Mouse (Mus musculus) G1E (cell line): Measurements from ENCODE around the gene Tmc6.

Experiments
- CTCF ChIP-seq: IDR thresholded peaks from 2 replicates; pipeline ENCODE4 v1.5.1; 2012; ENCODE audit warnings: low read depth, low read length, inconsistent platforms, mixed read lengths
- GATA1 ChIP-seq: IDR thresholded peaks from 2 replicates; pipeline ENCODE4 v1.6.1; 2012; ENCODE audit warnings: borderline replicate concordance, low read length, inconsistent platforms, mixed read lengths
- GATA2 ChIP-seq: IDR thresholded peaks from 2 replicates; pipeline ENCODE4 v1.6.1; 2012; ENCODE audit warnings: low read depth, low read length, inconsistent platforms, borderline replicate concordance
- POLR2AphosphoS5 ChIP-seq: IDR thresholded peaks from 2 replicates; pipeline ENCODE4 v1.6.1; 2012; ENCODE audit warnings: low read depth, low read length, inconsistent platforms; ENCODE audit not compliant: insufficient replicate concordance
- TAL1 ChIP-seq: conservative IDR thresholded peaks from 2 replicates; pipeline ENCODE4 v1.6.1; 2012; ENCODE audit warnings: low read depth, low read length, inconsistent platforms, mixed read lengths

DNA sequence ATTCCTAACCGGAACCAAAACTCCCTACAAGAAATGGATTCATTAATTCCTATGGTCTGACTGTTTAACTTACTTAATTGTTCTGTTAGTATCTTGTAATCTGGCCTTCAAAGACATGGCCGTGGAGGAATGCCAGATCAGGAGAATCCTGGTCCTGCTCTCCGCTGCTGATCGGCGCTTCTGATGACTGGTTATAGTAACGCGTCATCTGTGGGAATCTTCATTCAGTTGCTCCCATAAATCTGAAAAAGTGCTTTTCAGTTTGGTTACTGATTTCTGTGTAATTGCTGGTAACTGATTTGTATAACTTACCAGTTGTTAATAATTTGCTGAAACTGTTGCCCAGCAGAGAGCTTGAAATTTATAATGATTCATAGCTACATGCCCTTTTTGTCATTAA is 50.5 kb downstream of the Tmc6 start:
- TF ChIP-seq CTCF (no peak), GATA1 (no peak), TAL1 (no peak), GATA2 (no peak), POLR2AphosphoS5 (no peak)
